Mouse (Mus musculus) embryonic facial prominence, embryonic 13.5 days (tissue): ENCODE data around the gene BC107364. TPM values are rescaled to one million over a fixed set of nuclear protein-coding genes. Genes with fewer than 3 reads are reported as not detected.

ENCODE experiments used
- polyA plus RNA-seq: library from polyadenylated mRNA; unstranded; fragments of >200 nt; fragmentation: Nextera tagmentation; extraction: Ambion mirVana; gene quantifications from 2 replicates; pipeline ENCODE4 v1.2.1, GENCODE M21; 2015

Gene BC107364
- polyA plus RNA-seq, 1 experiment from 2014 or later: 0.20 TPM

Other genes with a start within 250 kb of the BC107364 start
- gene Bola1, start 232.6 kb downstream of the BC107364 start, polyA plus RNA-seq: 46.6 and 55.0 TPM in 2 replicates
- 1.7 TPM in 1 of 2 replicates, not detected in the other for gene Hist2h2ab, start 232.4 kb downstream of the BC107364 start, polyA plus RNA-seq
- gene Hist2h2ac, start 231.4 kb downstream of the BC107364 start, polyA plus RNA-seq: 13.2 and 14.1 TPM in 2 replicates
- gene Hist2h2be, start 231.2 kb downstream of the BC107364 start, polyA plus RNA-seq: 8.7 and 12.0 TPM in 2 replicates
- 6.4 and 10.0 TPM in 2 replicates for gene Hist2h3c2, start 213.2 kb downstream of the BC107364 start, polyA plus RNA-seq
- gene Hist2h2aa2, start 212.0 kb downstream of the BC107364 start, polyA plus RNA-seq: 52.8 and 67.0 TPM in 2 replicates
- gene Hist2h2aa1, start 206.8 kb downstream of the BC107364 start, polyA plus RNA-seq: 14.9 and 20.9 TPM in 2 replicates
- 1.5 TPM in 1 of 2 replicates, not detected in the other for gene Hist2h3c1, start 205.6 kb downstream of the BC107364 start, polyA plus RNA-seq
- 11.2 and 12.5 TPM in 2 replicates for gene Hist2h4, start 189.0 kb downstream of the BC107364 start, polyA plus RNA-seq
- gene Hist2h3b, start 183.7 kb downstream of the BC107364 start, polyA plus RNA-seq: 80.9 and 96.2 TPM in 2 replicates
- gene Hist2h2bb, start 182.6 kb downstream of the BC107364 start, polyA plus RNA-seq: 13.8 and 13.9 TPM in 2 replicates
- 2.1 and 2.7 TPM in 2 replicates for gene Fcgr1, start 158.3 kb downstream of the BC107364 start, polyA plus RNA-seq
- 1.5 and 1.9 TPM in 2 replicates for gene Hfe2, start 72.9 kb upstream of the BC107364 start, polyA plus RNA-seq
- gene Txnip, start 105.7 kb upstream of the BC107364 start, polyA plus RNA-seq: 113 and 137 TPM in 2 replicates
- gene Gm16253, start 124.7 kb upstream of the BC107364 start, polyA plus RNA-seq: 1.3 and 1.5 TPM in 2 replicates
- gene Polr3gl, start 141.9 kb upstream of the BC107364 start, polyA plus RNA-seq: 53.7 and 56.7 TPM in 2 replicates
- gene Ankrd34a, start 144.3 kb upstream of the BC107364 start, polyA plus RNA-seq: 3.1 and 3.2 TPM in 2 replicates
- gene Lix1l, start 148.8 kb upstream of the BC107364 start, polyA plus RNA-seq: 8.8 and 9.3 TPM in 2 replicates
- gene Rbm8a, start 177.6 kb upstream of the BC107364 start, polyA plus RNA-seq: 148 and 157 TPM in 2 replicates
- 63.5 and 66.8 TPM in 2 replicates for gene Pex11b, start 183.1 kb upstream of the BC107364 start, polyA plus RNA-seq
- 0.22 and 0.58 TPM in 2 replicates for gene Gm42957, start 183.2 kb upstream of the BC107364 start, polyA plus RNA-seq
- 3.5 and 3.8 TPM in 2 replicates for gene Itga10, start 193.3 kb upstream of the BC107364 start, polyA plus RNA-seq
- gene Ankrd35, start 217.8 kb upstream of the BC107364 start, polyA plus RNA-seq: 1.3 and 2.1 TPM in 2 replicates
- 71.5 and 75.2 TPM in 2 replicates for gene Pias3, start 244.1 kb upstream of the BC107364 start, polyA plus RNA-seq